Mouse (Mus musculus) liver, embryonic 16.5 days (tissue): ENCODE results near the gene Fstl3. TPM values are rescaled to one million over a fixed set of nuclear protein-coding genes. Genes with fewer than 3 reads are reported as not detected.

Experiments
- ATAC-seq: fragments of 200-750 bp; cut with Nextera tagmentation; 2 replicates; pipeline ENCODE4 v1.8.0; 2017; ENCODE audit warnings: low read depth, mild to moderate bottlenecking, moderate number of reproducible peaks, moderate library complexity
- H3K27ac ChIP-seq: fragments of 300-500 bp; sonication (generic); 2 replicates; pipeline ENCODE4 v1.5.1; 2014; ENCODE audit warnings: mild to moderate bottlenecking, low read length
- H3K27me3 ChIP-seq: fragments of 300-500 bp; sonication (generic); 2 replicates; pipeline ENCODE4 v1.6.1; 2014; ENCODE audit warnings: low read depth, low read length, mixed read lengths; ENCODE audit not compliant: control insufficient read depth, insufficient read depth
- H3K36me3 ChIP-seq: fragments of 300-500 bp; sonication (generic); 2 replicates; pipeline ENCODE4 v1.6.1; 2014; ENCODE audit warnings: mild to moderate bottlenecking; ENCODE audit not compliant: control insufficient read depth, insufficient read depth
- H3K4me1 ChIP-seq: fragments of 300-500 bp; sonication (generic); 2 replicates; pipeline ENCODE4 v1.6.1; 2014; ENCODE audit warnings: low read depth, low read length, mixed read lengths; ENCODE audit not compliant: control insufficient read depth
- H3K4me2 ChIP-seq: fragments of 300-500 bp; sonication (generic); 2 replicates; pipeline ENCODE4 v1.6.1; 2014; ENCODE audit warnings: low read depth, low read length, mixed read lengths
- H3K4me3 ChIP-seq: fragments of 300-500 bp; sonication (generic); 2 replicates; pipeline ENCODE4 v1.5.1; 2014; ENCODE audit warnings: low read depth, mild to moderate bottlenecking, low read length
- H3K9ac ChIP-seq: fragments of 300-500 bp; sonication (generic); 2 replicates; pipeline ENCODE4 v1.6.1; 2014; ENCODE audit warnings: low read depth, low read length
- H3K9me3 ChIP-seq: fragments of 300-500 bp; sonication (generic); replicated peaks from 2 replicates; pipeline ENCODE4 v1.6.1; 2016; ENCODE audit warnings: low read length; ENCODE audit not compliant: control insufficient read depth
- WGBS: fragments of 180-500 bp; shearing (Covaris S2); extraction: QIAGEN DNeasy Blood & Tissue Kit; methylation state at CpG from one replicate; pipeline ENCODE4 v1.1.7; 2014; ENCODE audit not compliant: insufficient replicate concordance; 5-methylcytosine and 5-hydroxymethylcytosine counted together
- polyA plus RNA-seq: library from polyadenylated mRNA; unstranded; fragments of >200 nt; fragmentation: Nextera tagmentation; extraction: Ambion mirVana; gene quantifications from 2 replicates; pipeline ENCODE4 v1.2.1, GENCODE M21; 2015

The Fstl3 gene
- polyA plus RNA-seq, 1 experiment from 2014 or later, result 1.0 TPM

DNA sequence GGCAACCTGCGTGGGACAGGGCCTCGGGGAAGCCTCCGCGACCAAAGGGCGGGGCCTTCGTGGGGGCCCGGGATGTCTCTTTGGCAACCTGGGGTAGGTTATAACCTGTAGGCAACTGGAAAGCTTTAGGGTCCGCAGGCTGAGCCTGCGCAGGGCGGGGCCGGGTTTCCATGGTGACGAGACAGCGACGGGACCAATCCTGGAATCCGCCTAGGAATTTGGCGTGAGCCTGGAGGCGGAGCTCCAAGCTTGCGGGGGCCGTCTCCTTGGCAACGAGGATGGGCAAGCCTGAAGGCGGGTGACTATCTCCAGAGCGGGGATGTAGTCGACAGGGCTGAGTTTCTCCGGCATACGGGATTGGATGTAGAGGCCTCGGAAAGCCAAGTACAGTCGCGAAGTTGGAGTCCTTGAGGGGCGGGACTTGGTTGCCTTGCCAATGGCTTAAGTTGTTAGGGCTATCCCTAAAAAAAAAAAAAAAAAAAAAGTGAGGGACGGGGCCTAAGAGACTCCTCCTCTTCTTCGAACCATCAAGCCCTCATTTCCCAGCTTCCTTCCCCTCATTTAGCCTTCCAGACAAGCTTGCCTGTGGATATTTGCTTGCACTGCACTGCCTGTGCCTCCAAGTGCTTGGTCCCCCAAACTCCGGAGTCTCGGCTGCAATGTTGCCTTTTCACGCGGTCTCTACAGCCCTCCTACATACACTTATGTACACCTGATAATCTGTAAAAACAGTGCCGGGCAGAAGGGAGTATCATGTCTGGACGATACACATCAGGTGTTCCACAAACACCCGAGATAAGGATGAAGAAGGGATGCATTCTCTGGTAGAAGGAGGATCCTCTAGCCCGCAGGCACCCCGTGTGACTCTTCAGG, 9.5 kb upstream of the Fstl3 start:
- H3K4me3 ChIP-seq, result peak overlapping the region; percentile 95
- H3K27me3 ChIP-seq, result no peaks in the 10 kb centered on the region
- 11% methylated on average over 40 of the region's 40 CpGs for WGBS
- H3K9me3 ChIP-seq, result 0 out of 2 replicates have a peak, but pooled peaks cover 3% of the 10 kb centered on the region
- H3K27ac ChIP-seq, result peak overlapping the region; percentile 88
- H3K9ac ChIP-seq, result peak overlapping the region; percentile 60
- H3K4me2 ChIP-seq, result peak overlapping the region; percentile 84
- no peaks in the 10 kb centered on the region for H3K36me3 ChIP-seq
- ATAC-seq, result peak; percentile 36
- peaks cover 27% of the 10 kb centered on the region for H3K4me1 ChIP-seq

DNA sequence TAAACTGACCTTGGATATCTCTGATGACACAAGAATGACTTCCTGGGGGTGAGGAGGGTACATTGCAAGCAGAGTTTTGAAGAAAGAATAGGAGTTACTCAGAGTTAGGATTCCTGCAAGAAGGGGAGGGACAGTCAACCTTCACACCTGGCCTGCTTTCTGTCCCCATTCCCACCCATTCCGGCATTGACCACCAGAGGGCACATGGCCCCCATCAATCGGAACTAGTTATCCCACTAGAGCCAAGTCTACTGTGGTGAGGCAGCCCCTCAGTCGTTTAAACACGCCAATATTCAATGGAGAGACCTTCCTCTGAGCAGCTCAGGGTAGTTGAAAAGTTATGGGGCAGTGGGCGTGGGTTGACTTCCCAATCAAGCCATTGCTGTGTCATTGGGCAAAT, 8.7 kb upstream of the Fstl3 start:
- no peak overlapping the region for H3K4me3 ChIP-seq
- H3K4me1 ChIP-seq, result peaks cover 27% of the 10 kb centered on the region
- no peak overlapping the region for H3K9ac ChIP-seq
- no peak for ATAC-seq
- H3K4me2 ChIP-seq, result no peak overlapping the region
- H3K9me3 ChIP-seq, result 0 out of 2 replicates have a peak, but pooled peaks cover 3% of the 10 kb centered on the region
- H3K36me3 ChIP-seq, result no peaks in the 10 kb centered on the region
- no peak overlapping the region for H3K27ac ChIP-seq
- WGBS, result 2% methylated on average over 5 of the region's 5 CpGs
- H3K27me3 ChIP-seq, result no peaks in the 10 kb centered on the region

DNA sequence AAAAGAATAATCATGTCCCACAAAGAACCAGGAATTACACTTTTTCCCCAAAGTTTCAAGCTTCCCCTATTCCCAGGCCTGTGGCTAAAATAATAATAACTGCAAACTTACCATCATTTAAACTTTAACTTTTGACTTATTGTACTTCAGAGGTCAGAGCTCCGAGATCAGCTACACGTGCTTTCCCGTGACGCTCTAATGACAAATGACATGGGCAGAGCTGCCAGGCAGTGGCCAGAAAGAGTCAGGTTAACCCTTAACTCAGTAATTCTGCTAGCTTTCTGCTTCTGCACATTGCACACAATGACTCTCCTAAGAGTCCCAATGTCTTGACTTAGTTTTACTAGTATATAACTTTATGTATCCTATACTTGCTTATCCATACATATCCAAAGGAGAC, 7.7 kb upstream of the Fstl3 start:
- Histone ChIP-seq H3K27ac (no peak overlapping the region), H3K27me3 (no peaks in the 10 kb centered on the region), H3K4me2 (no peak overlapping the region), H3K4me3 (no peak overlapping the region), H3K9ac (no peak overlapping the region), H3K4me1 (peaks cover 24% of the 10 kb centered on the region), H3K36me3 (no peaks in the 10 kb centered on the region), H3K9me3 (0 out of 2 replicates have a peak, but pooled peaks cover 3% of the 10 kb centered on the region)
- 56% methylated on average over 4 of the region's 4 CpGs for WGBS
- ATAC-seq, result no peak

- 82% methylated on average over 3 of the region's 3 CpGs for WGBS
- Histone ChIP-seq H3K4me2 (no peak overlapping the region), H3K4me3 (no peak overlapping the region), H3K27ac (no peak overlapping the region), H3K4me1 (peaks cover 12% of the 10 kb centered on the region), H3K27me3 (peaks cover 9% of the 10 kb centered on the region), H3K9ac (no peak overlapping the region), H3K9me3 (peaks cover 5% of the 10 kb centered on the region; the same call in 1 of the 2 replicates), H3K36me3 (no peaks in the 10 kb centered on the region)
- ATAC-seq, result no peak
These were observed 4.8 kb upstream of the Fstl3 start for GRCm38 (mm10) chr10:79772320-79772719.

- Histone ChIP-seq H3K4me3 (no peak overlapping the region), H3K9me3 (peaks cover 5% of the 10 kb centered on the region; the same call in 1 of the 2 replicates), H3K4me2 (no peak overlapping the region), H3K36me3 (no peaks in the 10 kb centered on the region), H3K27ac (no peak overlapping the region), H3K4me1 (peaks cover 4% of the 10 kb centered on the region), H3K27me3 (peaks cover 18% of the 10 kb centered on the region), H3K9ac (no peak overlapping the region)
- 80% methylated on average over 2 of the region's 2 CpGs for WGBS
- no peak for ATAC-seq
These were observed 3.9 kb upstream of the Fstl3 start for GRCm38 (mm10) chr10:79773208-79773607.

GRCm38 (mm10) chr10:79774486-79775279, 2.4 kb upstream of the Fstl3 start:
- WGBS, result 60% methylated on average over 5 of the region's 5 CpGs
- no peak overlapping the region for H3K9ac ChIP-seq
- H3K4me1 ChIP-seq, result peaks cover 6% of the 10 kb centered on the region
- H3K27me3 ChIP-seq, result peaks cover 32% of the 10 kb centered on the region
- no peak overlapping the region for H3K4me3 ChIP-seq
- no peak overlapping the region for H3K4me2 ChIP-seq
- no peak overlapping the region for H3K27ac ChIP-seq
- ATAC-seq, result no peak
- H3K9me3 ChIP-seq, result peaks cover 5% of the 10 kb centered on the region; the same call in 1 of the 2 replicates
- H3K36me3 ChIP-seq, result no peaks in the 10 kb centered on the region

- ATAC-seq, result no peak
- no peak overlapping the region for H3K27ac ChIP-seq
These were observed 934 bp downstream of the Fstl3 start for GRCm38 (mm10) chr10:79778006-79778405.

DNA sequence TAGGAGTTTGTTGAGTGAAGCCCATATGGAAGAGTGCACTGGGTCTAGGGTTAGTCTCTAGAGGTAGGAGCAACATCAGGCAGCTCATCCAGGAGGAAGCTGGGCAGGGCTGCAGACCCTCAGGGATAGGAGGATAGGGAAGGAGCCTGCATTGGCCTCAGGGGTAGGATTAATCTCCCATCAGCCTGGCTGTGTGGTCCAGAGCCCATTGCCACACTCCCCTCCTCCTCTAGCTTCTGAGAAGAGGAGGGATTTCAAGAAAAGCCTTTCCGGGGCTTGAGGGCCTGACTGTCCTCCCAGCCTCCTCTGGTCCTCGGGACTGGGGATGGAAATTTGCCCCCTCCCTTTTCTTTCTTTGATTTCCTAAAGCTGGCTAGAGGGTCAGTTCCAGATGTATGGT, 2.1 kb downstream of the Fstl3 start:
- Histone ChIP-seq H3K36me3 (no peaks in the 10 kb centered on the region), H3K9me3 (peaks cover 2% of the 10 kb centered on the region; the same call in 1 of the 2 replicates), H3K4me1 (peaks cover 23% of the 10 kb centered on the region), H3K27ac (no peak overlapping the region), H3K4me3 (no peak overlapping the region), H3K27me3 (peaks cover 36% of the 10 kb centered on the region), H3K9ac (no peak overlapping the region), H3K4me2 (no peak overlapping the region)
- no peak for ATAC-seq
- 28% methylated on average over 2 of the region's 2 CpGs for WGBS

More at GRCm38 (mm10) chr10:79778006-79778405, 934 bp downstream of the Fstl3 start:
- Histone ChIP-seq H3K36me3 (no peaks in the 10 kb centered on the region), H3K9ac (no peak overlapping the region), H3K4me1 (peaks cover 23% of the 10 kb centered on the region), H3K27me3 (peaks cover 35% of the 10 kb centered on the region), H3K9me3 (peaks cover 2% of the 10 kb centered on the region; the same call in 1 of the 2 replicates), H3K4me3 (no peak overlapping the region), H3K4me2 (no peak overlapping the region)
- 23% methylated on average over 15 of the region's 15 CpGs for WGBS
